Mouse (Mus musculus) lung, embryonic 16.5 days (tissue): ENCODE measurements around the gene Rasal3. TPM values are rescaled to one million over a fixed set of nuclear protein-coding genes. Genes with fewer than 3 reads are reported as not detected.

Experiments
- ATAC-seq: fragments of 200-750 bp; cut with Nextera tagmentation; 2 replicates; pipeline ENCODE4 v1.8.0; 2017; ENCODE audit warnings: low read depth, mild to moderate bottlenecking, moderate library complexity
- H3K27ac ChIP-seq: fragments of 300-500 bp; sonication (generic); 2 replicates; pipeline ENCODE4 v1.5.1; 2014; ENCODE audit warnings: mild to moderate bottlenecking, control low read depth, low read length
- H3K27me3 ChIP-seq: fragments of 300-500 bp; sonication (generic); 2 replicates; pipeline ENCODE4 v1.6.1; 2014; ENCODE audit warnings: low read depth, low read length, mixed read lengths; ENCODE audit not compliant: control insufficient read depth, insufficient read depth
- H3K36me3 ChIP-seq: fragments of 300-500 bp; sonication (generic); 2 replicates; pipeline ENCODE4 v1.6.1; 2014; ENCODE audit warnings: low read length; ENCODE audit not compliant: control insufficient read depth, insufficient read depth
- H3K4me1 ChIP-seq: fragments of 300-500 bp; sonication (generic); replicated peaks from 2 replicates; pipeline ENCODE4 v1.6.1; 2014; ENCODE audit warnings: low read length, mixed read lengths; ENCODE audit not compliant: control insufficient read depth, insufficient read depth
- H3K4me2 ChIP-seq: fragments of 300-500 bp; sonication (generic); 2 replicates; pipeline ENCODE4 v1.6.1; 2014; ENCODE audit warnings: low read depth, low read length, control low read depth
- H3K4me3 ChIP-seq: fragments of 300-500 bp; sonication (generic); 2 replicates; pipeline ENCODE4 v1.5.1; 2014; ENCODE audit warnings: mild to moderate bottlenecking, low read length, control low read depth
- H3K9ac ChIP-seq: fragments of 300-500 bp; sonication (generic); 2 replicates; pipeline ENCODE4 v1.6.1; 2014; ENCODE audit warnings: low read length, control low read depth
- H3K9me3 ChIP-seq: fragments of 300-500 bp; sonication (generic); 2 replicates; pipeline ENCODE4 v1.6.1; 2016; ENCODE audit warnings: low read length; ENCODE audit not compliant: control insufficient read depth
- WGBS: fragments of 180-500 bp; shearing (Covaris S2); extraction: QIAGEN DNeasy Blood & Tissue Kit; methylation state at CpG from one replicate; pipeline ENCODE4 v1.1.7; 2014; 5-methylcytosine and 5-hydroxymethylcytosine counted together
- polyA plus RNA-seq: library from polyadenylated mRNA; unstranded; fragments of >200 nt; fragmentation: Nextera tagmentation; extraction: Ambion mirVana; gene quantifications from 2 replicates; pipeline ENCODE4 v1.2.1, GENCODE M21; 2015

Gene Rasal3
- polyA plus RNA-seq, 1 experiment from 2014 or later: 1.7 TPM

- Histone ChIP-seq H3K4me3 (no peak overlapping the region), H3K27ac (no peak overlapping the region), H3K27me3 (no peaks in the 10 kb centered on the region), H3K4me2 (no peak overlapping the region), H3K9me3 (no peaks in the 10 kb centered on the region), H3K4me1 (no peaks in the 10 kb centered on the region), H3K36me3 (no peaks in the 10 kb centered on the region), H3K9ac (no peak overlapping the region)
- WGBS: 37% methylated on average over 4 of the region's 4 CpGs
- ATAC-seq: no peak
These were observed 30.9 kb upstream of the Rasal3 start for GRCm38 (mm10) chr17:32434324-32434723.

- no peak overlapping the region for H3K27ac ChIP-seq
- H3K9ac ChIP-seq: no peak overlapping the region
- H3K4me2 ChIP-seq: no peak overlapping the region
- no peaks in the 10 kb centered on the region for H3K9me3 ChIP-seq
- ATAC-seq: no peak
- no peak overlapping the region for H3K4me3 ChIP-seq
- H3K36me3 ChIP-seq: no peaks in the 10 kb centered on the region
- WGBS: 54% methylated on average over 3 of the region's 3 CpGs
- H3K4me1 ChIP-seq: no peaks in the 10 kb centered on the region
- H3K27me3 ChIP-seq: no peaks in the 10 kb centered on the region
These were observed 28.6 kb upstream of the Rasal3 start for GRCm38 (mm10) chr17:32431972-32432371.

GRCm38 (mm10) chr17:32426610-32427009, 23.2 kb upstream of the Rasal3 start:
- Histone ChIP-seq H3K4me2 (no peak overlapping the region), H3K9ac (no peak overlapping the region), H3K27me3 (no peaks in the 10 kb centered on the region), H3K36me3 (no peaks in the 10 kb centered on the region), H3K9me3 (no peaks in the 10 kb centered on the region), H3K27ac (no peak overlapping the region), H3K4me1 (no peaks in the 10 kb centered on the region), H3K4me3 (no peak overlapping the region)
- ATAC-seq: no peak

GRCm38 (mm10) chr17:32424034-32424433, 20.7 kb upstream of the Rasal3 start, which contains the start of gene Pglyrp2:
TSS of gene Pglyrp2 (minus strand) at chr17:32424167.
- WGBS: 75% methylated on average over 2 of the region's 2 CpGs
- H3K9ac ChIP-seq: no peak within 1 kb of the TSS
- H3K27ac ChIP-seq: no peak within 1 kb of the TSS
- H3K9me3 ChIP-seq: no peaks in the 10 kb centered on the region
- ATAC-seq: no peak
- H3K27me3 ChIP-seq: no peaks in the 10 kb centered on the region
- H3K4me2 ChIP-seq: no peak within 1 kb of the TSS
- H3K4me3 ChIP-seq: no peak within 1 kb of the TSS
- no peaks in the 10 kb centered on the region for H3K36me3 ChIP-seq
- H3K4me1 ChIP-seq: no peaks in the 10 kb centered on the region

GRCm38 (mm10) chr17:32420781-32421180, 17.4 kb upstream of the Rasal3 start:
- Histone ChIP-seq H3K9me3 (no peaks in the 10 kb centered on the region), H3K4me1 (no peaks in the 10 kb centered on the region), H3K36me3 (no peaks in the 10 kb centered on the region), H3K9ac (no peak overlapping the region), H3K27me3 (peaks cover 9% of the 10 kb centered on the region), H3K4me3 (no peak overlapping the region), H3K4me2 (no peak overlapping the region), H3K27ac (no peak overlapping the region)
- 68% methylated on average over 8 of the region's 8 CpGs for WGBS
- ATAC-seq: no peak

GRCm38 (mm10) chr17:32419989-32420388, 16.6 kb upstream of the Rasal3 start:
- Histone ChIP-seq H3K4me2 (no peak overlapping the region), H3K27ac (no peak overlapping the region), H3K9ac (no peak overlapping the region), H3K36me3 (no peaks in the 10 kb centered on the region), H3K27me3 (peaks cover 14% of the 10 kb centered on the region), H3K9me3 (no peaks in the 10 kb centered on the region), H3K4me1 (no peaks in the 10 kb centered on the region), H3K4me3 (no peak overlapping the region)
- whole genome bisulfite sequencing: 15% methylated on average over 2 of the region's 2 CpGs
- ATAC-seq: no peak

- no peaks in the 10 kb centered on the region for H3K36me3 ChIP-seq
- no peaks in the 10 kb centered on the region for H3K9me3 ChIP-seq
- no peak overlapping the region for H3K27ac ChIP-seq
- 92% methylated on average over 14 of the region's 14 CpGs for WGBS
- no peak overlapping the region for H3K9ac ChIP-seq
- no peak overlapping the region for H3K4me2 ChIP-seq
- ATAC-seq: no peak
- no peaks in the 10 kb centered on the region for H3K4me1 ChIP-seq
- no peak overlapping the region for H3K4me3 ChIP-seq
- peaks cover 19% of the 10 kb centered on the region for H3K27me3 ChIP-seq
These were observed 13.4 kb upstream of the Rasal3 start for GRCm38 (mm10) chr17:32416771-32417170.

DNA sequence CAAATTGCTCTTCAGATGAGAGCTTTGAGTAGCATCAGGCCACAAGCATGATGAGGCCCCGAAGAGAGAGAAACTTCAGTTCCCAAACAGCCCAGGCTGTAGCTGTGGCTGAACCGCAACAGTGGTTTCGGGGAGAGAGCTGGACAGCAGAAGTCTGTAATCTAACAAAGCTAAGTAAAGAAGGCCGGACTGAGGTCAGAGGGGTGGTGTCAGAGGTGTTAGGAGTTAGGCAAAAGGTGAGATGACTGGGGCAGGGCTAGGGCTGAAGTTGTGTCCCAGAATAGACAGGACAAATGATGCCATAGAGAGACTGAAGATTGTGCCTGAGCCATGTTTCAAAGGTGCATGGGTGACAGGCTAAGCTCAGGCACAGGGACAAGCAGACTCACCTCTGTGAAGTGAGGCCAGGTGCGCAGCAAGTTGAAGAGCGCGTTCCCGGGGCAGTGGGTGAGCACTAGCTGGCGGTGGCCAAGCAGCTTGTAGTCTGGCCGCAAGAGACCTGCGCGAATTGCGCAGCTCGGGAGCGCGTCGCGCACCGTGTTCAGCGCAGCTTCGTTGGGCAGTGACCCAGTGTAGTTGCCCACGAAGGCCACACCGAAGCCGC, 12.1 kb upstream of the Rasal3 start:
- no peak overlapping the region for H3K9ac ChIP-seq
- no peaks in the 10 kb centered on the region for H3K36me3 ChIP-seq
- no peak overlapping the region for H3K4me2 ChIP-seq
- H3K9me3 ChIP-seq: no peaks in the 10 kb centered on the region
- no peak for ATAC-seq
- WGBS: 27% methylated on average over 24 of the region's 24 CpGs
- H3K4me3 ChIP-seq: no peak overlapping the region
- no peak overlapping the region for H3K27ac ChIP-seq
- H3K27me3 ChIP-seq: peaks cover 19% of the 10 kb centered on the region
- H3K4me1 ChIP-seq: no peaks in the 10 kb centered on the region

- ATAC-seq: no peak
- WGBS: 74% methylated on average over 6 of the region's 6 CpGs
- peaks cover 17% of the 10 kb centered on the region for H3K27me3 ChIP-seq
- no peaks in the 10 kb centered on the region for H3K9me3 ChIP-seq
- H3K36me3 ChIP-seq: no peaks in the 10 kb centered on the region
- H3K4me2 ChIP-seq: no peak overlapping the region
- no peak overlapping the region for H3K4me3 ChIP-seq
- no peak overlapping the region for H3K9ac ChIP-seq
- H3K27ac ChIP-seq: no peak overlapping the region
- H3K4me1 ChIP-seq: no peaks in the 10 kb centered on the region
These were observed 8.5 kb upstream of the Rasal3 start for GRCm38 (mm10) chr17:32411898-32412297.

DNA sequence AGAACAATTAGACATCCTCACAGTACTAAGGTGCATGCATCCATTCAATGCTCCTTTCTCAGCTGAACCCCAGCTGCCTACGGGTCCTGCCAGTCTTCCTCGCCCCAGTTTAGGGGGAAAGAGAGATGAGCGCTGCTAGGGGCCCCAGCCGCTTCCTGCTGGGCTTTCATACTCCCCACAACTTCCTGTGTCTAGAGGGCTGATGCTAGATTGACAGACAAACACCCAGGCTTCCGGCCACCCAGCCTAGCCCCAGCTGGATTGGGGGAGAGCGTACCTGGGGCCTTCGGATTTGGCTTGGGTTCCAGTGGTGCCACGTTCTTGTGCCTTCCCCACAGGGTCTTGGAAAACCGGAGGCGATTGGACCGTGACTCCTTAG, 615 bp downstream of the Rasal3 start:
- 66% methylated on average over 11 of the region's 11 CpGs for WGBS
- H3K4me2 ChIP-seq: no peak overlapping the region

More for the DNA sequence above, 615 bp downstream of the Rasal3 start:
- Histone ChIP-seq H3K4me3 (no peak overlapping the region), H3K27ac (no peak overlapping the region), H3K9ac (no peak overlapping the region), H3K27me3 (peaks cover 6% of the 10 kb centered on the region), H3K9me3 (no peaks in the 10 kb centered on the region), H3K36me3 (no peaks in the 10 kb centered on the region), H3K4me1 (no peaks in the 10 kb centered on the region)
- no peak for ATAC-seq
